Mouse (Mus musculus): ENCODE measurements around the gene Mcl1. TPM values are rescaled to one million over a fixed set of nuclear protein-coding genes. Genes with fewer than 3 reads are reported as not detected.
"Not testable (repeated sequence)": the region's sequence is repeated elsewhere in the genome, so short reads cannot be mapped to it uniquely, and the experiment has no call there.

Gene Mcl1
- polyA plus RNA-seq, 1 experiment from 2014 or later = 57.2 TPM

DNA sequence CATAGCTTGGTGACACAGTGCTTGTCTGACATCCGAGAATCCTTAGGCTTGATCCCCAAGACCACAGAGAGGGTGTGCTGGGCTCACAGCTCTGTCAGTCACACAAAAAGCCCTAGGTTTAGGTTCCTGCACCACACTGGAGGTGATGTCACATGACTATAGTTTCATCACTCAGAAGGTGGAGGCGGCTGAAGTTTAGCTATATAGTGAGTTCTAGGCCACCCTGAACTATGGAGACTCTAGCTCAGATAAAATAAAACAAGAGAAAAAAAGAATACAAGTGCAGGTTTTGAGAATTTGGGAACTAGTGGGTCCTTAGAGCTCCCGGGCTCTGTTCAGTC, 7.6 kb upstream of the Mcl1 start:
- no peak for ATAC-seq (ENCODE audit: insufficient number of reproducible peaks, insufficient read depth, low FRiP score, low read depth)
- peak overlapping the region; percentile 26; the same call in 1 of the 2 replicates for H3K9ac ChIP-seq (ENCODE audit: low read length)
- no peak overlapping the region for H3K4me2 ChIP-seq (ENCODE audit: low read length)
- H3K27me3 ChIP-seq (ENCODE audit: control insufficient read depth, insufficient read depth, low read length) = no peaks in the 10 kb centered on the region
- peaks cover 14 to 18% of the 10 kb centered on the region in 2 experiments for H3K4me1 ChIP-seq (ENCODE audit: control insufficient read depth in 2 of 2, insufficient read depth in 2 of 2, low read length in 2 of 2)
- no peak overlapping the region for H3K4me3 ChIP-seq (ENCODE audit: control insufficient read depth in 1 of 2, insufficient read depth in 1 of 2, low read depth in 1 of 2, low read length in 2 of 2)
- WGBS = 75% methylated on average over 3 of the region's 3 CpGs
- H3K9me3 ChIP-seq (ENCODE audit: control insufficient read depth, low read length) = no peaks in the 10 kb centered on the region
- peak overlapping the region; percentile 71 to 83 for H3K27ac ChIP-seq (replicated peaks in 1 of 2; ENCODE audit: control insufficient read depth in 1 of 2, insufficient read depth in 1 of 2, low read depth in 2 of 2, low read length in 2 of 2)
- no peaks in the 10 kb centered on the region for H3K36me3 ChIP-seq (ENCODE audit: control insufficient read depth, insufficient read depth, low read length)

DNA sequence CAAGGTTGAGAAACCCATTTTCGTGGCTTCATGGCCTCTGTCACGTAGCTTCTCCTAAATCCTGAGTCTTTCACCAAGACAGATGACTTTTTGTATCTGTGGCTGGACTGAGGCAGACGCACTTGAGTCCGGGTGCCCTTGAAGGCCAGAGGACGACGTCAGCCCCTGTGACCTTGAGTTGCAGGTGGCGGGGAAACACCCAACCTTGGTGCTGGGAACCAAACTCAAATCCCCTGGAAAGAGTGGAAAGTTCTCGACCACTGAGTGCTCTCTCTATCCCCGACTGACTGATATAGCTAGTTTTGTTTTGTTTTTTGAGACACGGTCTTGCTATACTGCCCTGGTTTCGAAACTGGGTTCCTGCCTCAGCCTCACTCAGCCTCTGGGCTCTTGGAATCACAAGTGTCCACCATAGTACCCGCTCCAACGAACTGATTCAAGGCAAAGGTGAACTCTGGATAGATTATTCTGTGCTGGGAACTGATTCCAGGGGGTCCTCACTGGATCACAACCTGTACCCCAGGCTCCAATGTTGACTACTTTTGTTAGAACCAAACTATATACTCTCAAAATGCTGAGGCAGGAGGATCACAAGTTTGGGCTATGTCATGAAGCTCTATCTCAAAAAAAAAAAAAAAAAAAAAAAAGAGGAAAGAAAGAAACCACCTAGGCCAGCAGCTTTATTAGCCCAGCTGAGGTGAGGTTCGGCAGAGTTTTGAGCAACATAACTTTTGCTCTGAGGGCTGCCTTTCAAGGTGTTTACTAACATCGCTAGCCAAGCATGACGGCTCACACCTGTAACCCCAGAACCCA, 7.0 kb upstream of the Mcl1 start:
- 89% methylated on average over 16 of the region's 16 CpGs for WGBS
- no peak overlapping the region for H3K9ac ChIP-seq (ENCODE audit: low read length)
- no peak for ATAC-seq (ENCODE audit: insufficient number of reproducible peaks, insufficient read depth, low FRiP score, low read depth)

DNA sequence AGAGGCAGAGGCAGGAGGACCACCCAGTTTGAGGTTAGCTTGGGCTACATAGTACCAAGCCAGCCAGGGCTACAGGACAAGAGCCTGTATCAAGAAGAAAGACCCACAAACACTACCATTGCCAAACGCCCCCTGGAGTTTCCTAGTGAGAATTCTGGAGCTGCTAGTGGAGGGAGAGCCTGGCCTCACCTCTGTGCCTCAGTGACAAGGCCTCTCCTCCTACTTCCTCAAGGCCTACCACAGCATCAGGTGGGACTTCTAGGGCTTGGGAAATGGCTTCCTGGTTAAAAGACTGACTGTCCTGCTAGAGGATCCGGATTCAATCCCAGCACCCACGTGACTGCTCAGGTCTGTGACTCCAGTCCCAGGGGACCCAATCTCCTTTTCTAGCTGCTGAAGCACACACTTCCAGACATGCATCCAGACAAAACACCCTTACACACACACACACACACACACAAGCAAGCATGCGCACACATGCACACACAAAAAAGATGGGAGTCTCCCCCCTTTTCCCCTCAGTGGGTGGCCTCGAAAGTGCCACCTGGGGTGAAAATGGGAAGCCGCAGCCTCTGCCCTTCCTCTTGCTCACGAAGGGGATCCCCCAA, 6.3 kb upstream of the Mcl1 start:
- no peaks in the 10 kb centered on the region for H3K27me3 ChIP-seq (ENCODE audit: control insufficient read depth, insufficient read depth, low read length)
- no peaks in the 10 kb centered on the region for H3K9me3 ChIP-seq (ENCODE audit: control insufficient read depth, low read length)
- no peak overlapping the region for H3K9ac ChIP-seq (ENCODE audit: low read length)
- no peak for ATAC-seq (ENCODE audit: insufficient number of reproducible peaks, insufficient read depth, low FRiP score, low read depth)
- peaks cover 14 to 18% of the 10 kb centered on the region in 2 experiments for H3K4me1 ChIP-seq (ENCODE audit: control insufficient read depth in 2 of 2, insufficient read depth in 2 of 2, low read length in 2 of 2)
- H3K36me3 ChIP-seq (ENCODE audit: control insufficient read depth, insufficient read depth, low read length) = no peaks in the 10 kb centered on the region
- WGBS = 72% methylated on average over 7 of the region's 7 CpGs
- H3K4me2 ChIP-seq (ENCODE audit: low read length) = no peak overlapping the region
- H3K4me3 ChIP-seq (ENCODE audit: control insufficient read depth in 1 of 2, insufficient read depth in 1 of 2, low read depth in 1 of 2, low read length in 2 of 2) = no peak overlapping the region
- no peak overlapping the region for H3K27ac ChIP-seq (replicated peaks in 1 of 2; ENCODE audit: control insufficient read depth in 1 of 2, insufficient read depth in 1 of 2, low read depth in 2 of 2, low read length in 2 of 2)

More for the DNA sequence above, 7.0 kb upstream of the Mcl1 start:
- H3K36me3 ChIP-seq (ENCODE audit: control insufficient read depth, insufficient read depth, low read length) = no peaks in the 10 kb centered on the region
- no peak overlapping the region for H3K4me3 ChIP-seq (ENCODE audit: control insufficient read depth in 1 of 2, insufficient read depth in 1 of 2, low read depth in 1 of 2, low read length in 2 of 2)
- no peaks in the 10 kb centered on the region for H3K9me3 ChIP-seq (ENCODE audit: control insufficient read depth, low read length)
- peaks cover 14 to 18% of the 10 kb centered on the region in 2 experiments for H3K4me1 ChIP-seq (ENCODE audit: control insufficient read depth in 2 of 2, insufficient read depth in 2 of 2, low read length in 2 of 2)
- H3K27me3 ChIP-seq (ENCODE audit: control insufficient read depth, insufficient read depth, low read length) = no peaks in the 10 kb centered on the region
- H3K4me2 ChIP-seq (ENCODE audit: low read length) = no peak overlapping the region
- H3K27ac ChIP-seq (replicated peaks in 1 of 2; ENCODE audit: control insufficient read depth in 1 of 2, insufficient read depth in 1 of 2, low read depth in 2 of 2, low read length in 2 of 2) = peak overlapping the region; percentile 71 to 83

DNA sequence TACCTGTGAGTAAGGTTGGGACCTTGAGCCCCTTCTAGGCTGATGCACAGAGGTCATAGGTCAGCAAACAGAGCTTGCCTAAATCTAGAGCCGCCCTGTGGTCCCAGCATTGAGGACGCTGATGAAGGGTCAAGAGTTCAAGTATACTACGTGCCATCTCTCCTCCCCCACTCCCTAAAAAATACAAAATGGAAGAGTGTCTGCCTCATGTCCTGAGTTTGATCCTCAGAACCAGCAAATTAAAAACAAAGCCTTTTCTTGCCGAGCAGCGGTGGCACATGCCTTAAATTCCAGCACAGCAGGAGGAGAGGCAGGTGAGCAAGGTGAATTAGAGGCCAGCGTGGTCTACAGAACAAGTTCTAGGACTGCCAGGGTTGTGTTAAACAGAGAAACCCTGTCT, 5.7 kb upstream of the Mcl1 start:
- H3K27ac ChIP-seq (replicated peaks in 1 of 2; ENCODE audit: control insufficient read depth in 1 of 2, insufficient read depth in 1 of 2, low read depth in 2 of 2, low read length in 2 of 2) = no peak overlapping the region
- H3K9me3 ChIP-seq (ENCODE audit: control insufficient read depth, low read length) = no peaks in the 10 kb centered on the region
- H3K4me1 ChIP-seq (ENCODE audit: control insufficient read depth in 2 of 2, insufficient read depth in 2 of 2, low read length in 2 of 2) = peaks cover 14 to 18% of the 10 kb centered on the region in 2 experiments
- 36% methylated on average over 6 of the region's 6 CpGs for WGBS
- no peaks in the 10 kb centered on the region for H3K27me3 ChIP-seq (ENCODE audit: control insufficient read depth, insufficient read depth, low read length)
- ATAC-seq (ENCODE audit: insufficient number of reproducible peaks, insufficient read depth, low FRiP score, low read depth) = no peak
- H3K9ac ChIP-seq (ENCODE audit: low read length) = no peak overlapping the region
- no peaks in the 10 kb centered on the region for H3K36me3 ChIP-seq (ENCODE audit: control insufficient read depth, insufficient read depth, low read length)
- H3K4me2 ChIP-seq (ENCODE audit: low read length) = no peak overlapping the region
- no peak overlapping the region for H3K4me3 ChIP-seq (ENCODE audit: control insufficient read depth in 1 of 2, insufficient read depth in 1 of 2, low read depth in 1 of 2, low read length in 2 of 2)

DNA sequence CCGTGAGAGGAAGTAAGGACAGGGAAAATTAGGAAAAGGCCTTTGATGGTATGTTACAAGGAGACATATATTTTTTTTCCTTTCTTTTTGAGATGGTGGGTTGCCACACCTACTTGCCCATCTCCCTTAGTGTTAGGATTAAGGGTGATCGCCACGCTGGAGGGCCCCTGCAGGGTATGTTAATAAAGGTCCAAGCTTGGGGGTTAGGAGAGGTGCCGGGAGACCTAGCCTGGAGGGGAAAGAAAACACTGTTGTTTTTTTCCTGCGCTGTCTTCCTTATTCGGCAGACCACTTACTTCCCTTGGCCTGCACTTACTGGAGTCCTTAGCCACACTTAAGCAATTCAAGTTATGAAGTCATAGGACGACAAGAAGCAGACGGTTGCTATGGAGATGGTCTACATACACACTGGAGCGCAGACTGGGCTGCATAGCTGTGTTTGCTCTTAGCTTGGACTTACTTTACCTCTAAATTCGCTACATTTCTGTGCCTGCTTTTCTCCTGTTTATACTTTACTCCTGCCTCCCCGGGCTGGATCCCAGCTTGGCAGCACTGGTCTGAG, 5.0 kb upstream of the Mcl1 start:
- no peak for ATAC-seq (ENCODE audit: insufficient number of reproducible peaks, insufficient read depth, low FRiP score, low read depth)
- Histone ChIP-seq H3K27me3 (ENCODE audit: control insufficient read depth, insufficient read depth, low read length) (no peaks in the 10 kb centered on the region), H3K9ac (ENCODE audit: low read length) (peak overlapping the region; percentile 9; the same call in 1 of the 2 replicates), H3K4me3 (ENCODE audit: control insufficient read depth in 1 of 2, insufficient read depth in 1 of 2, low read depth in 1 of 2, low read length in 2 of 2) (no peak overlapping the region), H3K36me3 (ENCODE audit: control insufficient read depth, insufficient read depth, low read length) (no peaks in the 10 kb centered on the region), H3K27ac (replicated peaks in 1 of 2; ENCODE audit: control insufficient read depth in 1 of 2, insufficient read depth in 1 of 2, low read depth in 2 of 2, low read length in 2 of 2) (peak overlapping the region; percentile 19 to 31; a peak in 2 of 4 replicates), H3K9me3 (ENCODE audit: control insufficient read depth, low read length) (no peaks in the 10 kb centered on the region), H3K4me1 (ENCODE audit: control insufficient read depth in 2 of 2, insufficient read depth in 2 of 2, low read length in 2 of 2) (peaks cover 14 to 18% of the 10 kb centered on the region in 2 experiments), H3K4me2 (ENCODE audit: low read length) (no peak overlapping the region)
- WGBS = 15% methylated on average over 11 of the region's 11 CpGs

DNA sequence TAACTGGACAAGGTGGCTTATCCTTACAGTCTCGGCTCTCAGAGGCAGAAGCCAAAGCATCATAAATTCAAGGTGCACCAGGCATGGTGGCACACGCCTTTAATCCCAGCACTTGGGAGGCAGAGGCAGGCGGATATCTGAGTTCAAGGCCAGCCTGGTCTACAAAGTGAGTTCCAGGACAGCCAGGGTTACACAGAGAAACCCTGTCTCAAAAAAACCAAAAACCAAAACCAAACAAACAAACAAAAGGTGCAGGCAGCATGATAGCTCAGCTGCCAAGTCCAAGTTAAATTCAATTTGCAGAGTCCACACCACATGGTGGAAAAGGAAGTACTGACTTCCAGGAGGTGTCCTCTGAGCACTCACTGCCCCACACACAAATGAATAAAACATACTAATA, 4.2 kb upstream of the Mcl1 start:
- ATAC-seq (ENCODE audit: insufficient number of reproducible peaks, insufficient read depth, low FRiP score, low read depth); H3K4me3 ChIP-seq (ENCODE audit: control insufficient read depth in 1 of 2, insufficient read depth in 1 of 2, low read depth in 1 of 2, low read length in 2 of 2); H3K4me2 ChIP-seq (ENCODE audit: low read length); H3K27ac ChIP-seq (replicated peaks in 1 of 2; ENCODE audit: control insufficient read depth in 1 of 2, insufficient read depth in 1 of 2, low read depth in 2 of 2, low read length in 2 of 2); H3K27me3 ChIP-seq (ENCODE audit: control insufficient read depth, insufficient read depth, low read length); H3K36me3 ChIP-seq (ENCODE audit: control insufficient read depth, insufficient read depth, low read length); H3K9ac ChIP-seq (ENCODE audit: low read length); H3K9me3 ChIP-seq (ENCODE audit: control insufficient read depth, low read length): not testable (repeated sequence)
- H3K4me1 ChIP-seq (ENCODE audit: control insufficient read depth in 2 of 2, insufficient read depth in 2 of 2, low read length in 2 of 2) = peaks cover 14 to 18% of the 10 kb centered on the region in 2 experiments
- 81% methylated on average over 3 of the region's 3 CpGs for WGBS

DNA sequence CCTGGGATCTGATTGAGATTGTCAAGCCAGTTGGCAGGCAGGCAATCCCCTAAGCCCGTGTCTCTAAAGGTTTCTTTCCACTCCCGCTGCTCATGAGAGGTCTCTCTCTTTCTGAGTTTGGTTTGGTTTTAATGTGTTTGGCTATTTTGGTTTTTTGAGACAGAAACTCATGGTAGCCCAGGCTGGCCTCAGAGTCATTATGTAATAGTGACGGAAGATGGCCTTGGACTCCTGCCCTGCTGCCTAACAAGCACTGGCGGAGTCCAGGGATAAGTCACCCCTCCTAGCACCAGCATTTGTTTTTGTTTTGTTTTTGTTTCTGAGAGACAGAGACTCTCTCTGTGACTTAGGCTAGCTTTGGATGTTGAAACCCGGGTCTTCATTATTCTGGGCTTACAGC, 3.2 kb upstream of the Mcl1 start:
- Histone ChIP-seq H3K36me3 (ENCODE audit: control insufficient read depth, insufficient read depth, low read length) (peaks cover 7% of the 10 kb centered on the region), H3K4me1 (ENCODE audit: control insufficient read depth in 2 of 2, insufficient read depth in 2 of 2, low read length in 2 of 2) (peaks cover 10 to 16% of the 10 kb centered on the region in 2 experiments), H3K9me3 (ENCODE audit: control insufficient read depth, low read length) (no peaks in the 10 kb centered on the region), H3K4me2 (ENCODE audit: low read length) (no peak overlapping the region), H3K9ac (ENCODE audit: low read length) (no peak overlapping the region), H3K27ac (replicated peaks in 1 of 2; ENCODE audit: control insufficient read depth in 1 of 2, insufficient read depth in 1 of 2, low read depth in 2 of 2, low read length in 2 of 2) (no peak overlapping the region), H3K27me3 (ENCODE audit: control insufficient read depth, insufficient read depth, low read length) (no peaks in the 10 kb centered on the region), H3K4me3 (ENCODE audit: control insufficient read depth in 1 of 2, insufficient read depth in 1 of 2, low read depth in 1 of 2, low read length in 2 of 2) (no peak overlapping the region)
- no peak for ATAC-seq (ENCODE audit: insufficient number of reproducible peaks, insufficient read depth, low FRiP score, low read depth)
- WGBS = 90% methylated on average over 5 of the region's 5 CpGs
